Mouse (Mus musculus): ENCODE data around the gene Phtf2.

DNA sequence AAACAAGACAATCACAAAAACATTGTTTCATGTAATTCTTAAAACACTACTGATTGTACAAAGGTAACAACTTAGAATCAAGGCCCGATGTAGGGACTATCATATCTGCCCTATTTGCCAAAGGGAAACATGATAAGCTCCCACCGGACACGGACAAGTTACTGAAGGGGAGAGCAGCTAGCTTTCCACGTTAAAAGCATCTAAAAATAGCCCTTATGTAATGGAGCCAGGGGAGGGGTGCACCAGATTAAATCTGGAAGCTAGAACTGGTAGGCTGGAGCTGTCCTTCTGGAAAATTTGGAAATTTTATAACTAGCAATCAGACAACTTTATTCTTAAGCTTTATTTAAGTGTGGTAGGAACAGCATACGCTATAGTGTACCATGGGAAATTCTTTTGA lies 122.2 kb downstream of the Phtf2 start:
- TF ChIP-seq CTCF (IDR thresholded peaks at IDR 0.05): no peak
- no peak for TF ChIP-seq POLR2A (IDR thresholded peaks at IDR 0.05; ENCODE audit: insufficient read depth, low read depth, low read length)
- TF ChIP-seq EP300 (IDR thresholded peaks at IDR 0.05; ENCODE audit: insufficient read depth, low read depth, low read length): no peak

Measured in heart, adult 2 months (tissue).